Mouse (Mus musculus): ENCODE data around the gene Mrpl54.

Gene Mrpl54

GRCm38 (mm10) chr10:81294442-81294841 lies 27.7 kb upstream of the Mrpl54 start:
- in situ Hi-C loops (cut with MseI, MboI), result no loop called here

DNA sequence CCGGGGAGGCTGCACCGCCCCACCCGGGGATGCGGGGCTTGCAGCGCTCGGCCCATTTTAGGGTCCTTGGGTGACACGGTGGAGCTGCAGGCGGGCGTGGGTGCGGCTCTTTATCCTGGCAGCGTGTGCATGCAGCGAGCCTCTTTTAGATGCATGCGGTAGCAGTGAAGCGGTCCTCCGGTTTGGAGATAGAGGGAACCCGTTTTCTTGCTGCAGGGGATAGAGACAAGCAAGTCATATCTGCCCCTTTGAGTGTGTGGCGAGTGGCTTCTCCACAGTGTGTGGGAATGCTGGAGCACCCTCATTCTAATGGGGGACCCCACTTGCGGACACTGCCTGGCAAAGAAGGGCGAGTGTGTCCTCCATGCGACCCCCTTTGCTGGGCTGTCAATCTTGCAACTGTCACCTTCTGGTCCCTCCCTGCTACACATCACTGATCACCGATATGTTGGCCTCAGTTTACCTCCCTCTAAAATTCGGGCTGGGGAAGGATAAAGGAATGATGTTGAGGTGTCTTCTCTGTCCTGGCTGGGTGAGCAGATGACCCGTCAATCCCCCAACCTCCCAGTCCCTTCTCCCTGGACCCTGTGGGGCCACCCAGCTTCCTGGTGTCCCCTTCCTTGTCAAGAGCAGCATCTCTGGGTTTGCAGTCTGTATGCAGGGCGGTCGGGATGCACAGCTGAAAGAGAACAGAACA lies 26.7 kb upstream of the Mrpl54 start:
- in situ Hi-C loops (cut with MseI, MboI), result no loop called here

DNA sequence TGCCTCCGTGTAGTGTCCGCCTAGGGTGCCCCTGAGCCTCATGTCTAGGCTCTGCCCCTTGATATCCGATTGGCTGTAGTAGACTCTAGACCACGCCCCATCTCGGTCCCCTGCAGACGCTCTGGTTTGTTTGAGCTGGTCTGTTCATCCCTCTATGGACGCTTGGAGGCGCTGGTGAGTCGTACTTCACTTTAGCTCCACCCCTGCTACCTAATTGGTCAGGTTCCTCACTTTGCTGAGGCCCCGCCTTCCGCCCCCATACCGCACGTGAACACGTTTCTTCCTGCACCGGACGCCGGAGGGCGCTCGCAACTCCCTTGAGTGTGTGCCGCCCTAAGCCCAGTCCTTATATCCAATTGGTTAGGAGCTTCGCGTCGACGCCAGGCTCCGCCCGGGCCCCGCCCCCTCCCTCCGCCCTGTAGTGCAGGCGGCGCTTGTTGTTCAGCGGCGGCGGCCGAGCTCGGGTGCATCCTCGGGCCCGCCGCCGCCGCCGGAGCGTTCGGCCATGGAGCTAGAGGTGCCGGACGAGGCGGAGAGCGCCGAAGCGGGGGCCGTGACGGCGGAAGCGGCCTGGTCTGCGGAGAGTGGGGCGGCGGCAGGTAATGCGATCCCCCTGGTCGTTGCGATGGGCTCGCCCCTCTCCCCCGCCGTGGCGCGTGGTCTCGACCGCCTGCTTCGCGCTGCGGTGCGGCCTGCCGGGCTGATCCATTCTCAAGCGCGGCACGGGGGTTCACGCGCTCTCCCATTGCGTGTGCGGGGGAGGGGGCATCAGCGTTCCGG lies 26.0 kb upstream of the Mrpl54 start, which contains the start of gene Pip5k1c:
Gene Pip5k1c, plus strand, starts transcription at position 410 of the 780 bp plus-strand sequence.
- in situ Hi-C loops (cut with MseI, MboI), result no loop called here

GRCm38 (mm10) chr10:81291511-81292104 lies 24.9 kb upstream of the Mrpl54 start, which contains the start of gene Tjp3:
Gene Tjp3 (minus strand): TSS chr10:81291581.
- in situ Hi-C loops (cut with MseI, MboI), result no loop called here

- in situ Hi-C loops (cut with MseI, MboI), result no loop called here
Observed at GRCm38 (mm10) chr10:81290698-81291460, 24.1 kb upstream of the Mrpl54 start.

GRCm38 (mm10) chr10:81289811-81290210 lies 23.1 kb upstream of the Mrpl54 start:
- in situ Hi-C loops (cut with MseI, MboI), result loop anchor here (5.0 kb wide), 1 partner anchor 52 kb away; the partner anchor contains the start of gene Gipc3 (in 2 of the 2)

DNA sequence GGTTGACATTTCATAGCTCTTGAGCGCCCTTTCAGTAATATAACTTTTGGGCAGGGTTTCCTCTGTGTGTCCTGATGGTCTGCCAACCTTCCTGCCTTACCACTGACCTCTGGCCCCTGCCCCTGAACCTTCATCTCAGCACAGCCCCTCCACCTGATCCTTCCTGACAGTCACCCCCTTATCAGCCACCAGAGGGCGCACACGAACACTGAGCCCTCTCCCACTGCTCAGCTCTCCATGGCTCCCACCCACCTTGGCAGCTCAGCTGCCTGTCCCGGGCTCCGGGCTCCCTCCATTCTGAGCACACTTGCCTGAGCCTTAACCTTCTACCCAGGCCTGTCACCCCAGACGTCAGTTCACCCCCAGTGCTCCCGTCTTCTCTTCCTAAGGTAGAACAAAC lies 22.5 kb upstream of the Mrpl54 start:
- in situ Hi-C loops (cut with MseI, MboI), result loop anchor here (5.0 kb wide), 1 partner anchor 53 kb away; the partner anchor contains the start of gene Gipc3 (in 2 of the 2)

DNA sequence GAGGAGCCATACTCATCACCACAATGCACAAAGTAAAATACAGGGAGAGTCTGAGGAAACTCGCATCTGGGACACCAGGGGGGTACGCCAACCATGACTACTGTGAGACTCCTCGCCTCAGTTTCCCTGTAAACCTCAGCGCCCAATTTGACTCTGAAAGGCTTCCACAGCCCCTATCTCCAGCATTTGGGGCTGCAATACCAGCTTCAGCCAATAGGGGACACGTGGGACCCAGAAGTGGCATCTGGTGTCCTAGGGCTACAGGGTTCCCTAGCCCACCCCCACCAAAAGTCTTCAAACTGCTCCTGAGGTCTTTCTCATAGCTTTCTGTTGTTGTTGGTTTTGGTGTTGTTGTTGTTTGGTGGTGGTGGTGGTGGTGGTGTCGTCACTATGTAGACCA lies 21.9 kb upstream of the Mrpl54 start:
- in situ Hi-C loops (cut with MseI, MboI), result loop anchor here (5.0 kb wide), 1 partner anchor 54 kb away; the partner anchor contains the start of gene Gipc3 (in 2 of the 2)

GRCm38 (mm10) chr10:81287513-81288157 lies 20.9 kb upstream of the Mrpl54 start:
- in situ Hi-C loops (cut with MseI, MboI), result loop anchor here (5.0 kb wide), 1 partner anchor 55 kb away; the partner anchor contains the start of gene Gipc3 (in 2 of the 2)

- in situ Hi-C loops (cut with MseI, MboI), result loop anchor here (5.0 kb wide), 1 partner anchor 56 kb away; the partner anchor contains the start of gene Gipc3 (in 2 of the 2)
Observed at GRCm38 (mm10) chr10:81286586-81286985, 19.9 kb upstream of the Mrpl54 start.

GRCm38 (mm10) chr10:81285694-81286450 lies 19.1 kb upstream of the Mrpl54 start:
- in situ Hi-C loops (cut with MseI, MboI), result loop anchor here (5.0 kb wide), 1 partner anchor 56 kb away; the partner anchor contains the start of gene Gipc3 (in 2 of the 2)

GRCm38 (mm10) chr10:81284719-81285118 lies 18.0 kb upstream of the Mrpl54 start:
- in situ Hi-C loops (cut with MseI, MboI), result loop anchor here (5.0 kb wide), 1 partner anchor 58 kb away; the partner anchor contains the start of gene Gipc3 (in 2 of the 2)

GRCm38 (mm10) chr10:81284189-81284588 lies 17.5 kb upstream of the Mrpl54 start:
- in situ Hi-C loops (cut with MseI, MboI), result no loop called here

DNA sequence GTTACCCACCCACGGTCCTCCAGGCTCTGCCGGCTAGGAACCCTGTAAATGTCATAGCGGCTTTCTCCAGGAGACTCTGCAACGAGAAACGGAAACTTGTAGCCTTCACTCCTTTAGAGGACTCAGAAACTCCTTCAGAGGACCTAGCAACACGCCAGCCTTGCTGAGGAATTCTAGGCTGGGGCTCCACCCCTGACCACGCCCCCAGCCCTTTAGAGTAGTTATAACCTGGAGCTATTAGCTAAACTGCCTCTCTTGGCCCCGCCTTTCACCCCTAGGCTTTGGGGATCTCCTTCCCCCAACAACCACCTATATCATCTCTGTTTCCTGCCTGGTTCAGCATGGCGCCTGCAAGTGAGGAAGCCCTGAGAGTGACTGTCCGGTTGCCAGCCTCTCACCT lies 12.8 kb upstream of the Mrpl54 start:
- in situ Hi-C loops (cut with MseI, MboI), result no loop called here

- in situ Hi-C loops (cut with MseI, MboI), result no loop called here
Observed at GRCm38 (mm10) chr10:81277676-81278075, 10.9 kb upstream of the Mrpl54 start.

GRCm38 (mm10) chr10:81273842-81274241 lies 7.1 kb upstream of the Mrpl54 start:
- in situ Hi-C loops (cut with MseI, MboI), result no loop called here

GRCm38 (mm10) chr10:81272356-81272755 lies 5.6 kb upstream of the Mrpl54 start:
- in situ Hi-C loops (cut with MseI, MboI), result no loop called here

GRCm38 (mm10) chr10:81268643-81269412 lies 2.1 kb upstream of the Mrpl54 start:
- in situ Hi-C loops (cut with MseI, MboI), result no loop called here

DNA sequence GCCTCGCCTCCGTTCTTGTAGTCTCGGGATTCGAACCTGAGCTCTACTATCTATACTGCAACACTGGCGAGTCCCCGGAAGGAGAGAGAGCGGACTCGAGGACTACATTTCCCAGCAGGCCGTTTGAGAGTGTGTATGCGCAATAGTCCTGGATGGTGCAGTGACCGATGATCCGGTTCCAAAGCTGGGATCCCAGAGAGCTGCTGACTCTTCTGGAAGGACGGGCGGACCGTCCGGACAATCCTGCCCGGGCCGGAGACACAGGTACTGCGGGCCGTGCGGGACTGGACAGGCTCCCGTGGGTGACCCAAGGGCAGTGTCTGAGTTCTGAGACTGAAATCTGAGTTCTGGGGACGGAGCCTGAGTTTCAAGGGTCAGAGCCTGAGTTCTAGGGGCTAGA lies 1.3 kb upstream of the Mrpl54 start:
- in situ Hi-C loops (cut with MseI, MboI), result no loop called here

Data from mouse trophoblast stem cell (cell line).